Mouse (Mus musculus) midbrain, postnatal 0 days (tissue): ENCODE measurements around the gene Kcnj9. TPM values are rescaled to one million over a fixed set of nuclear protein-coding genes. Genes with fewer than 3 reads are reported as not detected.
A peak's percentile ranks its signal among the peaks of the same experiment; 100 is the strongest.

ENCODE experiments used
- ATAC-seq: fragments of 200-750 bp; cut with Nextera tagmentation; 2 replicates; pipeline ENCODE4 v1.8.0; 2017; ENCODE audit warnings: moderate number of reproducible peaks, mild to moderate bottlenecking, moderate TSS enrichment, moderate library complexity; ENCODE audit not compliant: low FRiP score
- DNase-seq: peaks from one replicate; pipeline ENCODE4 v3.0.0-alpha.2; 2015; ENCODE audit warnings: low spot score
- H3K27ac ChIP-seq: fragments of 300-500 bp; sonication (generic); 2 replicates; pipeline ENCODE4 v1.5.1; 2014; ENCODE audit warnings: low read depth, mild to moderate bottlenecking, low read length, mixed read lengths
- H3K27me3 ChIP-seq: fragments of 300-500 bp; sonication (generic); 2 replicates; pipeline ENCODE4 v1.6.1; 2014; ENCODE audit warnings: low read length, control low read depth, mixed read lengths; ENCODE audit not compliant: insufficient read depth
- H3K36me3 ChIP-seq: fragments of 300-500 bp; sonication (generic); 2 replicates; pipeline ENCODE4 v1.6.1; 2014; ENCODE audit warnings: low read length, control low read depth, mixed read lengths; ENCODE audit not compliant: insufficient read depth
- H3K4me1 ChIP-seq: fragments of 300-500 bp; sonication (generic); 2 replicates; pipeline ENCODE4 v1.6.1; 2014; ENCODE audit warnings: mild to moderate bottlenecking, control low read depth, antibody characterized with exemption, low read length, mixed read lengths; ENCODE audit not compliant: insufficient read depth
- H3K4me2 ChIP-seq: fragments of 300-500 bp; sonication (generic); 2 replicates; pipeline ENCODE4 v1.6.1; 2014; ENCODE audit warnings: low read depth, mild to moderate bottlenecking, low read length, mixed read lengths; ENCODE audit not compliant: poor library complexity, severe bottlenecking
- H3K4me3 ChIP-seq: fragments of 300-500 bp; sonication (generic); 2 replicates; pipeline ENCODE4 v1.5.1; 2014; ENCODE audit warnings: low read depth, mild to moderate bottlenecking, low read length, moderate library complexity
- H3K9ac ChIP-seq: fragments of 300-500 bp; sonication (generic); replicated peaks from 2 replicates; pipeline ENCODE4 v1.6.1; 2014; ENCODE audit warnings: mild to moderate bottlenecking, low read length, moderate library complexity, mixed read lengths; ENCODE audit not compliant: poor library complexity, severe bottlenecking
- H3K9me3 ChIP-seq: fragments of 300-500 bp; sonication (generic); 2 replicates; pipeline ENCODE4 v1.6.1; 2016; ENCODE audit warnings: low read length, control low read depth
- CTCF ChIP-seq: IDR thresholded peaks from 2 replicates; pipeline ENCODE4 v1.5.1; 2016; ENCODE audit warnings: antibody characterized with exemption, mild to moderate bottlenecking
- WGBS: fragments of 180-500 bp; shearing (Covaris S2); extraction: QIAGEN DNeasy Blood & Tissue Kit; methylation state at CpG from one replicate; pipeline ENCODE4 v1.1.7; 2014; 5-methylcytosine and 5-hydroxymethylcytosine counted together
- polyA plus RNA-seq: library from polyadenylated mRNA; unstranded; fragments of >200 nt; fragmentation: Nextera tagmentation; extraction: Ambion mirVana; gene quantifications from 2 replicates; pipeline ENCODE4 v1.2.1, GENCODE M21; 2015
- total RNA-seq: library from RNA; depleted of rRNA; stranded (reverse); fragments of >200 nt; gene quantifications from 2 replicates; pipeline ENCODE4 v1.2.3, GENCODE M21; 2014; rRNA removed

The Kcnj9 gene
- total and polyA plus RNA-seq, 2 experiments from 2014 or later = 5.8 to 14.1 TPM

GRCm38 (mm10) chr1:172277172-172277571 lies 51.9 kb downstream of the Kcnj9 start:
- Histone ChIP-seq H3K27me3 (no peaks in the 10 kb centered on the region), H3K4me3 (no peak overlapping the region), H3K4me2 (no peak overlapping the region), H3K27ac (no peak overlapping the region), H3K9me3 (no peaks in the 10 kb centered on the region), H3K4me1 (peaks cover 6% of the 10 kb centered on the region; the same call in 1 of the 2 replicates), H3K9ac (no peak overlapping the region), H3K36me3 (no peaks in the 10 kb centered on the region)
- ATAC-seq (no peak), DNase-seq (no peak)
- 73% methylated on average over 3 of the region's 3 CpGs for WGBS
- TF ChIP-seq CTCF = no peak

- Histone ChIP-seq H3K27me3 (no peaks in the 10 kb centered on the region), H3K36me3 (no peaks in the 10 kb centered on the region), H3K4me2 (no peak overlapping the region), H3K27ac (no peak overlapping the region), H3K4me3 (no peak overlapping the region), H3K4me1 (peaks cover 3% of the 10 kb centered on the region; the same call in 1 of the 2 replicates), H3K9me3 (no peaks in the 10 kb centered on the region), H3K9ac (no peak overlapping the region)
- 70% methylated on average over 5 of the region's 5 CpGs for WGBS
- DNase-seq (no peak), ATAC-seq (no peak)
- TF ChIP-seq CTCF = no peak
Observed at GRCm38 (mm10) chr1:172274547-172274946, 54.6 kb downstream of the Kcnj9 start.

DNA sequence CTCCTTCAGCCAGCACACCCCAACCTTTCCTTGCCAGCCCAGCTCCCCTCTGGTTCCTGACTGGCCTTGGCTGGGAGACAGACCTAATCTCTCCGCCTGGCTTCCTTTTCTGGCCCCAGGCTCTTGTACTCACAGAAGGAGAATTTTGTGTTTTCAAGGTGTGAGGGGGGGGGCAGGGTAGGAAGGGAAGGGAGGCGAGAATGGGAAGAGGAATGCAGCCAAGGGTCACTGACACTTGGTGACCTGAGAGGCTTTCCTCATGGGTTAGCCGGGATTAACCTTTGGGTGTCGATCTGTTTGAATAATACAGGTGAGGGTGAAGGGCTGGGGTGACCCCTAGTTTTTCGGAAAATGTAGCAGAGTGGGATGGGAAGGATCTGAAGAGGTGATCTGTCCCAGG lies 55.0 kb downstream of the Kcnj9 start:
- 55% methylated on average over 5 of the region's 5 CpGs for WGBS
- Histone ChIP-seq H3K27ac (no peak overlapping the region), H3K9ac (no peak overlapping the region)

DNA sequence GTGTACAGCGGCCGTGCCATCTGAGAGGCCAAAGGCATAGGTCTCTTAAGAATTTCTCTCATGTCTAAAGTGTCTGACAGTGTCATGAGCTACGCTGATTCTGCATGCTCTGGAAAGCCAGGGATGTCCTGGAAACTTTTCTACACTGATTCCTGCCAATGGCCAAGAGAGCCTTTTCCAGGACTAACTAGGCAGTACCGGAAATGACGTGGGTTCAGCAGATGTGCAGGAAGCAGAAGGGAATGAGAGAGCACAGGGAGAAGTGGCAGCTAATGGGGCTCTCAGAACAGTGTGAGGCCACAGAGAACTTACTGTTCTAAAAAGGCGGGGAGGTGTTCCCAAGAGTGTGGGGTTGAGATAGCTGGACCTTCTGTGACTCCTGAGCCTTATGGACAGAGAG lies 55.7 kb downstream of the Kcnj9 start:
- no peaks in the 10 kb centered on the region for H3K36me3 ChIP-seq
- no peak for TF ChIP-seq CTCF
- WGBS = 91% methylated on average over 6 of the region's 6 CpGs
- H3K27me3 ChIP-seq = no peaks in the 10 kb centered on the region
- peaks cover 3% of the 10 kb centered on the region; the same call in 1 of the 2 replicates for H3K4me1 ChIP-seq
- no peak overlapping the region for H3K4me3 ChIP-seq
- ATAC-seq (no peak), DNase-seq (no peak)
- H3K4me2 ChIP-seq = no peak overlapping the region
- H3K9me3 ChIP-seq = no peaks in the 10 kb centered on the region
- H3K9ac ChIP-seq = no peak overlapping the region
- no peak overlapping the region for H3K27ac ChIP-seq

More for the DNA sequence above, 55.0 kb downstream of the Kcnj9 start:
- ATAC-seq = no peak
- H3K36me3 ChIP-seq = no peaks in the 10 kb centered on the region
- no peaks in the 10 kb centered on the region for H3K9me3 ChIP-seq
- H3K4me3 ChIP-seq = no peak overlapping the region
- no peak for TF ChIP-seq CTCF
- H3K4me2 ChIP-seq = no peak overlapping the region
- no peak for DNase-seq
- peaks cover 3% of the 10 kb centered on the region; the same call in 1 of the 2 replicates for H3K4me1 ChIP-seq
- no peaks in the 10 kb centered on the region for H3K27me3 ChIP-seq

GRCm38 (mm10) chr1:172271765-172272164 lies 57.4 kb downstream of the Kcnj9 start:
- Histone ChIP-seq H3K9ac (no peak overlapping the region), H3K27ac (0 out of 2 replicates have a peak overlapping the region, but pooled peaks have one; percentile 7), H3K4me3 (no peak overlapping the region), H3K4me1 (peaks cover 3% of the 10 kb centered on the region; the same call in 1 of the 2 replicates), H3K4me2 (no peak overlapping the region), H3K27me3 (no peaks in the 10 kb centered on the region), H3K36me3 (no peaks in the 10 kb centered on the region), H3K9me3 (no peaks in the 10 kb centered on the region)
- TF ChIP-seq CTCF = peak; percentile 1; the same call in 1 of the 2 replicates
- ATAC-seq (peak; percentile 86), DNase-seq (peak; percentile 64)
- 32% methylated on average over 10 of the region's 10 CpGs for WGBS

GRCm38 (mm10) chr1:172271208-172271607 lies 57.9 kb downstream of the Kcnj9 start:
- Histone ChIP-seq H3K4me2 (no peak overlapping the region), H3K9me3 (no peaks in the 10 kb centered on the region), H3K27ac (no peak overlapping the region), H3K4me1 (peaks cover 3% of the 10 kb centered on the region; the same call in 1 of the 2 replicates), H3K4me3 (no peak overlapping the region), H3K27me3 (no peaks in the 10 kb centered on the region), H3K9ac (no peak overlapping the region), H3K36me3 (no peaks in the 10 kb centered on the region)
- no peak for TF ChIP-seq CTCF
- 0 out of 2 replicates have a peak, but pooled peaks have one; percentile 36 for ATAC-seq
- WGBS = 55% methylated on average over 3 of the region's 3 CpGs
- no peak for DNase-seq

Other genes with a start within 250 kb of the Kcnj9 start
- gene Copa, start 246.8 kb downstream of the Kcnj9 start, total RNA-seq = 207 and 225 TPM in 2 replicates
- gene Copa, start 246.8 kb downstream of the Kcnj9 start, polyA plus RNA-seq = 149 and 155 TPM in 2 replicates
- 70.3 and 78.7 TPM in 2 replicates for gene Ncstn, start 246.5 kb downstream of the Kcnj9 start, total RNA-seq
- gene Ncstn, start 246.5 kb downstream of the Kcnj9 start, polyA plus RNA-seq = 93.3 and 93.7 TPM in 2 replicates
- gene Pex19, start 202.6 kb downstream of the Kcnj9 start, total RNA-seq = 154 and 200 TPM in 2 replicates
- 140 and 146 TPM in 2 replicates for gene Pex19, start 202.6 kb downstream of the Kcnj9 start, polyA plus RNA-seq
- 64.6 and 72.8 TPM in 2 replicates for gene Dcaf8, start 181.2 kb downstream of the Kcnj9 start, total RNA-seq
- gene Dcaf8, start 181.2 kb downstream of the Kcnj9 start, polyA plus RNA-seq = 66.8 and 67.6 TPM in 2 replicates
- 311 and 342 TPM in 2 replicates for gene Pea15a, start 122.5 kb downstream of the Kcnj9 start, total RNA-seq
- 501 and 555 TPM in 2 replicates for gene Pea15a, start 122.5 kb downstream of the Kcnj9 start, polyA plus RNA-seq
- 0.99 TPM in 1 of 2 replicates, not detected in the other for gene Casq1, start 109.5 kb downstream of the Kcnj9 start, total RNA-seq
- gene Casq1, start 109.5 kb downstream of the Kcnj9 start, polyA plus RNA-seq = 1.3 and 2.2 TPM in 2 replicates
- gene Atp1a4, start 70.9 kb downstream of the Kcnj9 start, total RNA-seq = 0.05 and 0.14 TPM in 2 replicates
- gene Atp1a4, start 70.9 kb downstream of the Kcnj9 start, polyA plus RNA-seq = 0.05 TPM in 1 of 2 replicates, not detected in the other
- 114 and 115 TPM in 2 replicates for gene Igsf8, start 67.7 kb downstream of the Kcnj9 start, total RNA-seq
- gene Igsf8, start 67.7 kb downstream of the Kcnj9 start, polyA plus RNA-seq = 79.6 and 88.8 TPM in 2 replicates
- 398 and 409 TPM in 2 replicates for gene Atp1a2, start 31.3 kb downstream of the Kcnj9 start, total RNA-seq
- gene Atp1a2, start 31.3 kb downstream of the Kcnj9 start, polyA plus RNA-seq = 94.4 and 100 TPM in 2 replicates
- gene Kcnj10, start 11.9 kb upstream of the Kcnj9 start, total RNA-seq = 6.1 and 6.6 TPM in 2 replicates
- gene Kcnj10, start 11.9 kb upstream of the Kcnj9 start, polyA plus RNA-seq = 3.6 and 3.9 TPM in 2 replicates
- 11.5 and 16.4 TPM in 2 replicates for gene Pigm, start 47.2 kb upstream of the Kcnj9 start, total RNA-seq
- gene Pigm, start 47.2 kb upstream of the Kcnj9 start, polyA plus RNA-seq = 2.2 and 2.6 TPM in 2 replicates
- 0.19 and 0.38 TPM in 2 replicates for gene Slamf9, start 146.0 kb upstream of the Kcnj9 start, total RNA-seq
- gene Slamf9, start 146.0 kb upstream of the Kcnj9 start, polyA plus RNA-seq = 0.20 and 0.29 TPM in 2 replicates
- gene Igsf9, start 152.5 kb upstream of the Kcnj9 start, total RNA-seq = 40.6 and 53.9 TPM in 2 replicates
- gene Igsf9, start 152.5 kb upstream of the Kcnj9 start, polyA plus RNA-seq = 25.0 and 29.0 TPM in 2 replicates
- 36.3 and 41.6 TPM in 2 replicates for gene Tagln2, start 170.7 kb upstream of the Kcnj9 start, total RNA-seq
- gene Tagln2, start 170.7 kb upstream of the Kcnj9 start, polyA plus RNA-seq = 36.7 and 41.8 TPM in 2 replicates
- 3.1 and 6.3 TPM in 2 replicates for gene Cfap45, start 191.5 kb upstream of the Kcnj9 start, total RNA-seq
- 3.9 and 5.4 TPM in 2 replicates for gene Cfap45, start 191.5 kb upstream of the Kcnj9 start, polyA plus RNA-seq
- 0.11 and 2.3 TPM in 2 replicates for gene Vsig8, start 226.6 kb upstream of the Kcnj9 start, total RNA-seq
- gene Vsig8, start 226.6 kb upstream of the Kcnj9 start, polyA plus RNA-seq = 1.3 and 2.5 TPM in 2 replicates